Mouse (Mus musculus): ENCODE measurements around the gene Tshz2.

The Tshz2 gene

DNA sequence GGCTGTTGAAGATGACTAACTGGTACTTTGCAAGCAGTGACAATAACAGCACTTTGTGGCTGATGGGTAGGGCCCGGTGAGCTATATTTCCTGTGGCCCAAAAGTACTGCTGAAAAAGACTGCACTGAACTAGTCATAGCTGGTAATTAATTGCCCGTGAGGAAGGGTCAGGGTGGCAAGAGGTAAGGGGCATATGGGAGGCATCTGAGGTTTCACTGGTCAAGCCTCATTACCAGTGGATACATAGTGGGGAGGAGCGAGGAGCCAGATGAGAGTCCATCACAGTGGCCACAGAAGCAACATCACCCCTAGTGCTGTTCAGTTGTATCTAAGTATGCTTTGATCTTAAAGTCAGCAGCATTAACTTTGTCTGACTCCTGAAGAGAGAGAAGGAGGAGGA is 2.7 kb upstream of the Tshz2 start:
- DNase-seq (ENCODE audit: extremely low read depth, low read depth, low spot score) = no peak

DNA sequence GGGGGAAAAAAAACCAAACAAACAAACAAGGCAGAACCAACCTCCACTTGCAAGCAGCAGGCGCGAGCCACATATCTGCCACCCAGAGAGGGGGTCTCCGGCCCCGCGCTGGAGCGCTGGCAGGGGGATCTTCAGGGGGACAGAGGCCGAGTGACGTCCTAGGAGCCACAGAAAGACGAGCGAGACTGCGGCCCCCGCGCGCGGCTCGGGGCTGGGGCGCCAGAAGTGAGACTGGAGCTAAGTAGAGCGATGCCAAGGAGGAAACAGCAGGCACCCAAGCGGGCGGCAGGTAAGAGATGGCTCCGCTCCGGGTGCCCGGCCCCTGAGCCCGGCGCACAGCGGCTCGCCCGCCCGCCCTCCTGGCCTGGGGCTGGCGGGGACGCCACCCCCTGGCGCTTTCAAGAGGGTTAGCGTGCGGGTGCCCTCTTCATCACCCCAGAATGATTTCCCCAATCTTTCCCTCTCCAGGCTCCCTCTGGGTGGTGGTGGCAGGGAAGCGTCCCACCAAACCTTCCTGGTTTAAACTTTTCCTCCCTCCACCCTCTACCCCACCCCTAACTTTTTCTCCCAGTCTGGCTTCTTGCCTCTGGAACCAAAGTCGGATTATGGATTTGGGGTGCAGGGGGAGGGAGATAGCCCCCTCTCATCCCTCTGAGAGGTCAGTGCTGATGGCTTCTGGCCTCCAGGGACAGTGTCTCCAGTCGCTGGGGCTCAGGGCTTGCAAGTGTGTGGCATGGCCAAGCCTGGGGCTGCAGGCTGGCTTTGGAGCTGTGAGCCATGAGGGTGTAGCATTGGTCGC is 877 bp downstream of the Tshz2 start:
- no peak for DNase-seq (ENCODE audit: extremely low read depth, low read depth, low spot score)

DNA sequence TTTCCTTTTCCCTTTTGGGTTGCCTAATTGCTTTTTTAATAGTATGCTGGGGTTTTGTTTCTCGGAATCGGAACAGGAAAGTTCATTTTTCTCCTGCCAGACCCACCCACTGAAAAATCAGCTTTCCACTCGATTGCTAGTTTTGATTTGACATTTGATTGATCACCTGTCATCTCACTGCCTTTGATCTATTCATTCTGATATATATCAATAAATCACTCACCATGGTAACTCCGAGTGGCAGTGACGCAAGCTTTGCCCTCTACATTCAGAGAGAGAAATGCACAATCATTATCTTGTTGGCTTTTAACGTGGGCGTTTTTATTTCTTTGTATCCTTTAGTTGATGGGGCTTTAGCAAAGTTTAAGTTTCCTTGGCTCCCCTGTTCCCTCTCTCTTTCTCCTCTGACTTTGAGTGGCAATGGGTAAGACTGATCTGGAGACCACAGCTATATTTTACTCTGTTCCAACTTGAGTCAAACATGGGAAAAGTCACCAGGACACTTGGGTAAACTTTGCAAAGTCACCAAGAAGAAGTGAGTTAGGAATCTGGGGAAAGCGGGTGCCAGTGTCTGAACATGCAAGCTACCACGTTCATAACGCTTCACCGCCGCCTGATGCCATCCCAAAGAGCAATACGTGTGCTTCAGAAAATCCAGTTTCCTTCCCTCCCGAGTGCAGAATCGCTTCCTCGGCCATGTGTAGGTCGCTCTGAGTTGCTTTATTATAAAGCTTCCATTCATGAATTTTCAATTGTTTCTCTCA is 2.0 kb downstream of the Tshz2 start:
- no peak for DNase-seq (ENCODE audit: extremely low read depth, low read depth, low spot score)

- DNase-seq (ENCODE audit: extremely low read depth, low read depth, low spot score) = no peak
These were observed 2.6 kb downstream of the Tshz2 start for GRCm38 (mm10) chr2:169635428-169635827.

DNA sequence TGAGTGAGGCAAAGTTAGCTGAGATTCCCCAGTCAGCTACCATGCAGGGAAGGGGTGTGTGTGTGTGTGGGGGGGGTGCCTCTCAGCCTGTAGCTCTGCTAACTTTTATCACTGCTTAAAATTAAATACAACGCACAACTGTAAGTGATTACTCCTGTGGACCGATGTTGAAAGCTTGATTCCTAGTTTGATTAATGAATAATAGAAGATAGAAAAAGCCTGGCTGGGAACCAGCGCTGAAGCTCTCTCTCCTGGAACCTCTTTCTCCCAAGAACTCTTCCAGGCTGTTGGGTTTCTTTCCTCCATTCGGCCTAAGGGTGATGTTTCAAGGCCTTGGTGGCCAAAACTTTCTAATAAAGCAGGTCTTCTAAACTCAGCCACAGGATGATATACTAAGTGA is 3.6 kb downstream of the Tshz2 start:
- no peak for DNase-seq (ENCODE audit: extremely low read depth, low read depth, low spot score)

DNA sequence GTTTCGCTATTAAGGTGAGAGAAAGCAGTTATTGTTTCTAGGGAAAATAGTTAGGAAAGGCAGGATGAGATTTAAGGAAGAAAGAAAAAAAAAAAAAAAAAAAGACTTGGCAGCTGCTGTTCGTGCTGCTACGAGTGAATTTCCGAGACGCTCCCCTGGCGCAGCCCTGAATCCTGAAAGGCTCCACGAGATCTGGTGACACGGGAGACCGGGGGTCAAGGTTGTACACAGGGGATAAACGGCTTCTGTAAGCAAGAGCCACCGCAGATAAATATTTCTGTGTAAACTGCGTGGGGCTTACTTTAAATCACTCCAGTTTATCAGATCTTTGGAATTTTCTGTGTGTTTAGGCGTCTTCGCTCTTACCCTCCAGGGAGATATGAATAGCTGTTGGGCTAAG is 8.7 kb downstream of the Tshz2 start:
- DNase-seq (ENCODE audit: extremely low read depth, low read depth, low spot score) = no peak

DNA sequence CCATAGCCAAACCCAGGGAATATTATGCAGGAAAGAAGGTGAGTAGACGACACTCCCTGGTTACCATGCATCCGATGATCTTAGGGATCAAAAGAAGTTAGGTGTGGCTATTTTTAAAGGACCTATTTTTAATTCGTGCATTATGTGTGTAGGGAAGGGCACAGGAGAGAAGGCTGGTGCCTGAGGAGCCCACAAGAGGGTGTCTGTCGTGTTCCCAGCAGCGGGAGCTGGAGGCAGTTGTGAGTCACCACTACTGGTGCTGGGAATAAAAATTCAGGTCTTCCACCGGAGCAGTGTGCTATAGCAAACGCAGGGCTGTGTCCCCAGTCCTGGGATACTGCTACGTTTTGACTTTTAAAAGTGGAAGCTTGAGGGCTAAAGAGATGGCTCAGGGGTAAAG is 9.6 kb downstream of the Tshz2 start:
- no peak for DNase-seq (ENCODE audit: extremely low read depth, low read depth, low spot score)

- no peak for DNase-seq (ENCODE audit: extremely low read depth, low read depth, low spot score)
These were observed 14.3 kb downstream of the Tshz2 start for GRCm38 (mm10) chr2:169647091-169647490.

DNA sequence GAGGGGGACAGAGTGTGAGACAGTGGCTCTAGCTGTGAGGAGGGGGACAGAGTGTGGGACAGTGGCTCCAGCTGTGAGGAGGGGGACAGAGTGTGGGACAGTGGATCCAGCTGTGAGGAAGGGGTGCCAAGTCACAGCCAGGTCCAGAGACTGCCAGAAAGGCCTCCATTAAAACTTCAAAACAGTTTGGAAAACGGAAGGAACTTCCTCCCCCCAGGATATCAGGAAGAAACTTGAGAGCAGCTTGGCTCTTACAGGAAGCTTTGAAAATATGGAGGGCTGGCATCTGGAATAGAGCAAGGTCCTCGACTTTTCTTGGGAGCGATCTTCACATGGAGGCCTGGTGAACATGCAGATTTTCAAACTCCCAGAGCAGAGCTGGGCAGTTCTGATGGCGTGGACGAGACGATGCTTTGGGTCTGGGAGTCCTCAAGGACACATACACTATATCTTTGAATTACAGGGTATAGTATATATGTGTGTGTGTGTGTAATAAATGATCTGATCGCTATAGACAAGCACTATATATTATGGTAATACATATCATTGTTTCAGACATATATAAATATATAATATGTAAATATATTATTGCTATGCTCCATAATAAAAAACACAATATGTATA is 16.6 kb downstream of the Tshz2 start:
- DNase-seq (ENCODE audit: extremely low read depth, low read depth, low spot score) = no peak

DNA sequence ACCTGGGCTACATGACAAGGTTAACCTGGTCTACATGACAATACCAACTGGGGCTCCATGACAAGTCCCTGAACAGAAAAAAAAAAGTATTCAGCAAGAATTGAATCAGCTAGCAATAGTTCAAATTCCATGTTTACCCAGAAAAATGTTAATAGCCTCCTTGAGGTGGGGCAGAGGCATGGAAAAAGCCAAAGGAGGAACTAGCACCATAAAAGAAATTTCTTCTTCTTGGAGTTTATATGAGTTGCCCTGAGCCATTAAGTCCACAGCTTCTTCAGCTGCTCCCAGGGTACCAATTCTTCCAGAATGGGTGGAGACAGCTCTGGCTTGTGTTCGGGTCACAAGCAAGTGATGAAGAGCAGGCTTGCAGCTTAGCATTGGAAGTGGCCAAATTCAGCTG is 20.5 kb downstream of the Tshz2 start:
- no peak for DNase-seq (ENCODE audit: extremely low read depth, low read depth, low spot score)

DNA sequence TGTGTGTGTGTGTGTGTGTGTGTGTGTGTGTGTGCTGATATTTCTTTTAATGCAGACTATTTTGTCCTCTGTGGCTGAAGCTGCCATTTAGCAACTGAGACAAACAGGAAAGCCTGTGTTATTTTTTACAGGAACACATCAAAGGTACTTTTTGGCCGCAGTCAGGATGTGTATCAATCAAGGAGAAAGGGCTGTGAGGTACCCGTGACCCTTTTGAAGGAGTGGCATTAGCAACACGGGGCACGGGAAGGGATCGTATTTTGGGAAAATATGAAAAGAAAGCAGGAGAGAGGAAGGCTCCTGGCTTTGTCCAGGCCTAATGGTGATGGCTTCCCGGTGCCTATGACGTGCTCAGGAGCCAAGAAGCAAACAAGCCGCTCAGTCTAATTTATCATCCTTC is 31.0 kb downstream of the Tshz2 start:
- no peak for DNase-seq (ENCODE audit: extremely low read depth, low read depth, low spot score)

GRCm38 (mm10) chr2:169671264-169671663 is 38.5 kb downstream of the Tshz2 start:
- DNase-seq (ENCODE audit: extremely low read depth, low read depth, low spot score) = no peak

DNA sequence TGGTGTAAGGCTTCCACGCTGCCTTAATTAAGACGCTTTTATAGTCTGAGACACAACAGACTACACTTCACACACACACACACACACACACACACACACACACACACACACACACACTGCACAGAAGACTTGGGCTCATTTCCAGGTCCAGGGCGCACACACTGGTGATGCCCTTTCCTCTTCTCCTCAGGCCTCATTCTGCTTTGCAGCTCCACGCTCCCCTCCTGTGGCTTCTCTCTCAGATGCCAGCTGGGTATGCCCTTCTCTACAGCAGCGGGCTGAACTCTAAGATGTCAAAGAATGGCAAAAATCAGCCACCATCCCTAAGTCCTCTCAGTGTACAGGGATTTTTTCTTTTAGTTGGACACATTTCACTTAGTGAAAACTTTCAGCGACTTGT is 41.0 kb downstream of the Tshz2 start:
- DNase-seq (ENCODE audit: extremely low read depth, low read depth, low spot score) = no peak

DNA sequence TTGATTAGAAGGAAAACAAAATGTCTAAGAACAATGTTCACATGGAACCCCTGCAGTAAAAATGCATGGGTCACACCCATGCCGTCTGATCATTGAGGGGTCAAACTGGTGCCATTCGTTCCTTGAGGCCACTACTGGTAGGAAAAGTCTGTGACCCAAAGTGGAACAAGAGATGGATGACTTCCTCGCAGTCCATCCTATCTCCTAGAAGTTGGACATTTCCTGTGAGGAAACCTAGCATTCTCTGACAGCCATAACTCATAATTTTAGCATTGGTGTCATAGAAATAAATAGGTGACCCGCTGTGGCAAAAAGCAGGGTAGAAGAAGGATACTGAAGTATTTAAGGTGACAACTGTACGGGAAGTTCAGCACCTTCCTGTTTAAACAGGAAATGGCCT is 41.4 kb downstream of the Tshz2 start:
- DNase-seq (ENCODE audit: extremely low read depth, low read depth, low spot score) = no peak

- DNase-seq (ENCODE audit: extremely low read depth, low read depth, low spot score) = no peak
These were observed 46.5 kb downstream of the Tshz2 start for GRCm38 (mm10) chr2:169679264-169679663.

- DNase-seq (ENCODE audit: extremely low read depth, low read depth, low spot score) = no peak
These were observed 47.1 kb downstream of the Tshz2 start for GRCm38 (mm10) chr2:169679951-169680350.

DNA sequence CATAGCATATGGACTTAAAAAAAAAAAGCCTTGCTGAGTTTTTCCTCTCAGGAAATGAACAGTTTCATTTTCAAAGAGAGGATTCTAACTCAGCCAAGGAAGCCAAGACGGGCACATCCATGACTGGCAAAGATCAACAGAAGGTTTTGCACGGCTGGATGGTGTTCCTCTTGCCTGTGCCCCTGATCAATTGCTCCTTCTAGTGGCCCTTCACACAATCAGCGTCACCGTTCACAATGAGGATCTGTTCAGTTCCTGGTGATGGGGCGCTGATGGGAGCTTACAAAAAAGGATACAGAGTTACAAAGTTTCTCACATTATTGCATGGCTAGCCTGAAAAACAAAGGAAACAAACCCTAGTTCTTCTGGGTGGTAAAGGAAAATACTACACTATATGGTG is 52.4 kb downstream of the Tshz2 start:
- DNase-seq (ENCODE audit: extremely low read depth, low read depth, low spot score) = no peak

GRCm38 (mm10) chr2:169685747-169686146 is 52.9 kb downstream of the Tshz2 start:
- DNase-seq (ENCODE audit: extremely low read depth, low read depth, low spot score) = no peak

DNA sequence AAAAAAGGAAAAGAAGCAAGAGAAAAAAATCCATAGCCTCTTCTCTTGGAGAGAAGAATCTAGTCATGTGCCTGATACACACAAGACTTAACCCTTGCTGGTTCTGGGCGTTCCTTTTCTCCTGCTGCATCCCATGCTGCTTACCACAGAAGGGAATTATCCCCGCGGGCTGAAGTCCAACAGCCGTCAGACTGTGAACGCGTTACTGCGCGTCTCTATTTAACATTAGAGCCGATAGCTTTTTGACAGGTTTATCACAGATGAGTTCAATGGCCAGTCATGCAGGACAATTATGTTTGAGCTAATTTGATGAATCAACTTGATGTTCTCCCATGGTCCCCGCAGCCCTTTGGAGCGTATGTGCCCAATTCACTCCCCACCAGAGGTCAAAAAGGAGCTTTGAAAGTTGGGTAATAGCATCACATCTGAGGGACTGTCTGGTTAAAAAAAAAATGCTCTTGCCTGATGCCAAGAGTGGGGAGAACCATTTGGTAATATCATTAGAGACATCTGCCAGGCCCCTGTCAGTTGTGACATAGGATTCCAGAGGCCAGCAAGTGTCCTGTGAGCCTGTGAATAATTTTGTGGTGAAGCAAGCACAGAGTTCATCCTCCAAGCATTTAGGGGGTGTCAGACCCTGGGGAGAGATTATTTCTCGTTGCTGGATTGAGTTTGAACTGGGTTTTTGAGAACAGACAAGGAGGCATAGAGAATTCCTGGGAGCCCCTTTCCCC is 54.1 kb downstream of the Tshz2 start:
- DNase-seq (ENCODE audit: extremely low read depth, low read depth, low spot score) = no peak

DNA sequence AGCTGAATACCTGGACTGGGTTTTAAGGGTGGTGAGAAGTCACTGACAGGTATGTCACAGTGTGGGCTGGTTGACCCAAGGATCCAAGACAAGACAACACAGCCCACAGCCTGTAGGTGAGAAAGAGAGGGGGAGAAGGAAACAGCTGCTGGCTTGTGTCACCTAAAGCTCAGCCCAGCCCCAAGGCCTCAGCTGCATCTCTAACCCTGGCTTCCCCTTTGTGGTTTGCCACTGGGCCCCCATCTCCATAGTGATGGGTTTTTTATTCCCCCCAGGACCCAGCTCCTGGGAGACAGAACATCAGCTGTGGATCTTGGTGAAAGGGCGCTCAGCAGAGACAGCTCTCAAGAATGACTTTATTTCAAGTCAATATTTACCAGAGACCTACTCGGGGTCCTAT is 57.2 kb downstream of the Tshz2 start:
- DNase-seq (ENCODE audit: extremely low read depth, low read depth, low spot score) = no peak

DNA sequence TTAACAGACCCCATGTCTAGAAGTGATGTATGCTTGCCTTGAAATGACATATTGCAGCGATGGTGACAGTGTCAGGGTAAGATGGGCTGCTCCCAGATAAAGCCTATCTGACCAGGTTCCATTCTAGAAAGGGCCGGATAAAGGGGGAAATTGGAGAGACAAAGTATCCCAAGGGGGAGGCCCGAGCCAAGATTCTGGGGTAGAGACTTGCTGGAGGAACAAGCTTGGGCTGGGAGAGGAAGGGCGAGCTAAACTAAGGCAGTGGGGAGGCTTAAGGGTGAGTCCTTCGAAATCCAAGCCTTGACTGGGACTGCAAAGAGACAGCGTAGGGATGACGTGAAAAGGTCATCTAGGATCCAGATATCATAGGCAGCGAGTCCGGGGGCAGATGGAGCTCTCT is 61.7 kb downstream of the Tshz2 start:
- no peak for DNase-seq (ENCODE audit: extremely low read depth, low read depth, low spot score)
